Mouse (Mus musculus) monocyte, adult 5-6 weeks (primary cell): ENCODE results near the gene Sgip1. TPM values are rescaled to one million over a fixed set of nuclear protein-coding genes. Genes with fewer than 3 reads are reported as not detected.
A peak's percentile ranks its signal among the peaks of the same experiment; 100 is the strongest.

Experiments
- ATAC-seq: fragments of 153-309, 156-312 bp; replicated peaks from 2 replicates; pipeline ENCODE4 v1.8.0; 2017; ENCODE audit warnings: mild to moderate bottlenecking; ENCODE audit not compliant: low TSS enrichment, insufficient number of reproducible peaks, severe bottlenecking, poor library complexity, low FRiP score
- total RNA-seq: library from RNA; stranded (forward); fragments of 200-1000, 200-491, 200-594 nt; gene quantifications from 3 replicates; pipeline ENCODE4 v1.2.3, GENCODE M21; 2017

The Sgip1 gene
- total RNA-seq, 1 experiment from 2014 or later = 0.86 TPM

DNA sequence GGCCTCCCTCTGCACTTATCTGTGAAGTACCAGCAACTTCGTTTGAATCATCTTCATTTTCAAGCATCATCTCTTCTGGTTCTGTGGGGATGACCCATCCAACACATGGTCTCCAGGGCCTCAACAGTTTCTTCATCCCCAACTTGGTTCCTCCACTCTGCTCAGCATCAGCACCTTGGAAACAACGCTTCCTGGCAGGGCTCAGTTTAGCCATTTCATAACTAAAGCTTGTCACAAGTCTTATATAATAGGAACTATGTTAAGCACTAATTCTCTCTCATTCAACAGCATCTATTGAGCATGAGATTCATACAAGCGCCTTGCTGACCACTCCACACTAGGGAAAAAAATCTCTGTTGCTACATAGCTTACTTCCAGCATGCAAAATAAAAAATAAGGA is 199.2 kb downstream of the Sgip1 start:
- ATAC-seq = no peak

- no peak for ATAC-seq
Measured at GRCm38 (mm10) chr4:102940738-102941137, 199.6 kb downstream of the Sgip1 start.

DNA sequence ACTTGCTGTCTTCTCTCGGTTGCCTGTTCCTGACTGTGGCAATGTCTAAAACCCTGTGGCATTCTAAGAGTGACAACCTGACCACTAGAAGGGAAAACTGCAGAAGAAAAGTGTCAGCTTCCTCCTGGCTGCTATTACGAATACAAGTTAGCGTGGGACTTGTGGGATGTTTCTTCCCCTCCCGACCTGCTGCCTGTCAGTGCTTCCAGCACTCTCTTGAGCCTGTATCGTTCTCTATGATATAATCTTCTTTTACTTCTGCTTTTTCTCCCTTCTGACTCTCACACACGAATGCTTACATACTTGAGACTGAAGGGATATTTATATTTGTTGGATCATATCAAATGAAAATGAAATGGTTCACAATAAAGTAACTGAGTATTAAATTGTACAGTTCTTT is 203.2 kb downstream of the Sgip1 start:
- ATAC-seq = no peak

GRCm38 (mm10) chr4:102952476-102952875 is 211.4 kb downstream of the Sgip1 start:
- ATAC-seq = no peak

DNA sequence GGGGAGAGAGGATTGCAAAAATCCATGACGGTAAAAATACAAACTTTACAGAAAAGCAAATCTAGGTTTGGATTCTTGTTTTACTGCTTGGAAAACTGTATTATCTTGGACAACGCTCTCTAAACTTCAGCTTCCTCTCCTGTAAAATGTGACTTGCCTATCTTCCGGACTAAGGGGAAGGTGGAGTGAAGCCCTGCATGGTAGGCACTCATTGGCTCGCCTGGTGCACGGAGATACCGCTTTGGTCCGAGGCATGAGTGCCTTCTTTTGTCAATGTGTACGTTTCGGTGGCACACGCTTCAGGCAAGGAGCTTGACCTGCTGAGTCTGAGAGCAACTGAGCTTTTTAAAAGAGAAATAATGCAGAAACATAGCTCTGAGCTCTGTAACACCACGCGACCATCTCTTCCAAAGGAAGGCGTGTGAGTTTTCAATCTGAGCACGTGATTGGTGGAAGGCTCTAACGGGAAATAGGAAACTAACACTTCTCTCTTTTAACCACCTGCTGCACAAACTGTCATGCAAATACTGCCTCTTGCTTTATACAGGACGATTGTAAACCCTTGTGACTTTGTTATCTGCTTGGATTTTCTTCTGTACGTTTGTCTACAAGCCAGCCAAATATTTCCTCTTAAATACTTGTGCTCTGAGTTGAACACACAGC is 214.3 kb downstream of the Sgip1 start:
- ATAC-seq = 0 out of 2 replicates have a peak, but pooled peaks have one; percentile 59

GRCm38 (mm10) chr4:102959409-102959808 is 218.3 kb downstream of the Sgip1 start:
- no peak for ATAC-seq

DNA sequence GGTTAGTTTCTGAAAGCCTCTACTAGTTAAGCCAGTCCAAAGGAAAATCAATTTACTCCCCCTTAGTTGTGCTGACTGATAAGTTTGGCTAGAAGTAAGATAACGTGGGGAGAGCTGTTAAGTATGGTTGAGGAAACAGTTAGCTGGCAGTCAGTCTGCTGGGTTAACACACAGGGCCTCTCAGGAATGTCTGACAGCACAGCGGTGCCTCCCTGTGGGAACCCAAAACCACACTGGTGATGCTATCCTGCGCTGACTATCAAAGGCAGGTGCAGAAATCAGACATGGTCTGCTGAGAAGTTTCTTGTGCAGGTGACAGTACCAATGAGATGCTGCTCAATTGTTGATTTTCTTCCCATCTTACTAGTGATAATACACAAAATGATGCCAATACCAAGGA is 223.1 kb downstream of the Sgip1 start:
- no peak for ATAC-seq

DNA sequence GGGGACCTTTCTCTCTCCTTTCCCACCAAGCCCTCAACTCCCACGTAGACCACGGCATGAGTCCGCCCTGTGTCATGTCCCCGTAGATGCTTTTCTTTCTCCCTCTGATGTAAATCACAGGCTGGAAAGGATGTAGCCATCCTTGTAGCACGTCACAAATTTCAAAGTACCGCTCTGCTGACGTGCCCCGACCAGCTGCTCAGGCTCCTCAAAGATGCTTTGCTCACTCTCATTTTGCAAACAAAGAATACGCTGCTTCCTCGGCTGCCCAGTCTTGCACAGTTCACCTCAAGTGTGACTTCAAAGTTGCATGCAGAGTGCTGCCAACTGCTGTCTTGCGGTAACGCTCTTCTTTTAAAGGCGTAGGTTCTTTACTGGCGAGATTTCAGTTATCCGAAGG is 226.7 kb downstream of the Sgip1 start:
- no peak for ATAC-seq

DNA sequence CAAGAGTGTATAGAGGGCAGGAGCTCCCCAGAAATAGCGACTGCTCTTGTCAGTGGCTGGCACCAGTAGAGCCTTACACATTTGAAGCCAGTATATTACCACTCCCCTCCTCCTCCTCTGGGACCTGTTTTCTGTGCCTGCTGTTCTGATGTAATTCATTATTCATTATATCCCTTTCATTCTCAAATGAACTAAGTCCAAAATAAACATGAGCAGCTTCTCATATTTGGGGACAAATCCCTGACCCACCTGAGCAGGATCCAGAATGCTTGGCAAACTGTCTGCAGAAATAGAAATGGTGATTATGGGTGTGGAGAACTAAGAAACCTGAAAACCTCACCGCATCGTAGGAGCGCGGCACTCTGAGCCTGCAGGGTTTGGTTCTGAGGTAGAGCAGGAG is 228.5 kb downstream of the Sgip1 start:
- ATAC-seq = no peak

DNA sequence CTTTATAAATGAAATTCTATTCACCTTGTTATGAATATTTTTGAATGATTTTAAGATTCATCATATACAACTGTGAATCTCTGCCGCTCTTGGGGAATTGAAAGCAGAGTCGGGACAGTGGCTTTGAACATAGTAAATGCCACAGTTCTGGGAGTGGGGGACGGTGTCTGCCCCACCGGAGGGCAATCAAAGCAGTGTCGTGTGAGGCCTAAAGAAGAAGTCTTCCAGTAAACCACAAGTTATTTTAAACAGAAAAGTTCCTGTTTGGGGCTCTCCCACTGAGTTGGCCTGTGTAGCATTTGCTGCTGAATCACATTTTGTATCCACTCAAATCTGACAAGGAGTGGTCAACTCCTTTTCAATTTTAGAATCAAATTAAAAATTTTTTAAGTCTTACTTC is 230.1 kb downstream of the Sgip1 start:
- no peak for ATAC-seq

GRCm38 (mm10) chr4:102972071-102972470 is 231.0 kb downstream of the Sgip1 start:
- no peak for ATAC-seq

GRCm38 (mm10) chr4:102974172-102974571 is 233.1 kb downstream of the Sgip1 start:
- ATAC-seq = no peak

- no peak for ATAC-seq
Measured at GRCm38 (mm10) chr4:102976290-102977275, 235.5 kb downstream of the Sgip1 start.

DNA sequence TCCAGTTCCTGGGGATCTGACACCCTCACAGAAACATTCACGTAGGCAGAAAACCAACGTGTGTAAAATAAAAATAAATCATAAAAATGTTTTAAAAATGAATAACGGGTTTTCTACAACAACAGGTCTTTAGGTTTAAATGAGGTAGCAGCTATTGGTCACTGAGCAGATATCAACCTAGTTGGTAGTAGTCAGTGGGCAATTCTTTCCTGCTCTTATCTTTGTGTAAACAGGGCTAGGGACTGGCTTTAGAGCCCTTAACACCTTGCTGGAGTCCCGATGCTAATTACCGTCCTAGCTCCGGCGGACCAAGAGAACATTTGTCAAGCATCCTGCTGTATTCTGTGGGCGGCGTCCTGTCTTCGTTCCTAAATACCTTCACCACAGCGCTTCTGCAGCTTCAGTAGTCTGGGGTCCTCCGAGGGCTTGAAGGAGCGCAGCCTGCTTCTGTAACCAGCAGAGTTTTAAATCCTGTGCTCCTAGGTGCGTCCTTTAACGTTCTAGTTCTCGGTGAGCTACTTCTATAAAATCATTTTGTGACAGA is 236.8 kb downstream of the Sgip1 start:
- no peak for ATAC-seq

GRCm38 (mm10) chr4:102978440-102978839 is 237.3 kb downstream of the Sgip1 start, which contains the start of gene Tctex1d1:
Tctex1d1 (plus strand) TSS chr4:102978606.
- ATAC-seq = 0 out of 2 replicates have a peak, but pooled peaks have one; percentile 40

GRCm38 (mm10) chr4:102979385-102979784 is 238.3 kb downstream of the Sgip1 start:
- no peak for ATAC-seq

GRCm38 (mm10) chr4:102981709-102982108 is 240.6 kb downstream of the Sgip1 start:
- ATAC-seq = no peak

GRCm38 (mm10) chr4:102986173-102986572 is 245.1 kb downstream of the Sgip1 start:
- no peak for ATAC-seq

GRCm38 (mm10) chr4:102986917-102987316 is 245.8 kb downstream of the Sgip1 start:
- ATAC-seq = peak; percentile 77
